In the genomic region with DNA sequence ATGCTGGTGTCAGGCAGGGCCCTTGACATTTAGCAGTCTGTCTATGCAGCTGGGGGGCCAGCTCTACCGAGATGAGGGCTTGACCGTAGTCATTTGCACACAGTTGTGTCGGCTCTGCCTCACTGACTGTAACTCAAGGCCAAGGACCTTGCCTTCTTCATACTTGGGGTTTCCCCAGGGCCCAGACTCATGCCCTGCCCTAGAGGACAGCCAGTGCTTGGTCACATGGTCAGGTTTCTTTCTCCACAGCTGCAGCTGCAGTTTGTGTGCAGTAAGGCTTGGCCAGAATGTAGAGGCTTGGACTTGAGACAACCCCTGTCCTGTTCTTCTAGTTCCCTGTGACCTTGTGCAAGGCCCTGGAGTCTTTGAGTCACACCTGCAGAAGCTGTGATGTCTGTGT, we compare ENCODE assay signal across 10 mouse cellular contexts.
A peak's percentile ranks its signal among the peaks of the same experiment; 100 is the strongest.
DNase-seq lines count a peak whose midpoint lies in the region; ATAC-seq lines count a peak whose summit lies in the region.
"Had no signal": no experiment of that assay in that cellular context is flagged by ENCODE, and none has a peak within 500 bp of the region (broad histone marks: within the 10 kb centered on the region; RNA-seq: fewer than 3 reads in every experiment).

No protein-coding gene starts in this region.

- no peak overlapping the region for H3K9ac ChIP-seq in stomach, embryonic 16.5 days (ENCODE audit: low read length)
- H3K9ac ChIP-seq in midbrain, embryonic 15.5 days, result no peak overlapping the region
- H3K9ac ChIP-seq: limb, embryonic 12.5 days had no signal

- peak; percentile 44; the same call in 1 of the 2 replicates for ATAC-seq in stomach, embryonic 16.5 days (ENCODE audit: insufficient read depth, low FRiP score)
- no peak for ATAC-seq in midbrain, embryonic 15.5 days (replicated peaks)

- no peaks in the 10 kb centered on the region for H3K27me3 ChIP-seq in stomach, embryonic 16.5 days (ENCODE audit: control insufficient read depth, insufficient read depth, low read length)
- H3K27me3 ChIP-seq in midbrain, embryonic 15.5 days (replicated peaks), result no peaks in the 10 kb centered on the region
- H3K27me3 ChIP-seq: limb, embryonic 12.5 days had no signal

- H3K36me3 ChIP-seq in stomach, embryonic 16.5 days (ENCODE audit: control insufficient read depth, insufficient read depth, low read length), result no peaks in the 10 kb centered on the region
- no peaks in the 10 kb centered on the region for H3K36me3 ChIP-seq in midbrain, embryonic 15.5 days (replicated peaks)
- H3K36me3 ChIP-seq: limb, embryonic 12.5 days had no signal

- H3K9me3 ChIP-seq in stomach, embryonic 16.5 days (replicated peaks; ENCODE audit: control insufficient read depth, low read length), result no peaks in the 10 kb centered on the region
- H3K9me3 ChIP-seq in midbrain, embryonic 15.5 days, result no peaks in the 10 kb centered on the region
- H3K9me3 ChIP-seq: limb, embryonic 12.5 days had no signal

- DNase-seq in heart, adult 11 months, result peak; percentile 98
- no peak for DNase-seq in heart, postnatal 25 days (ENCODE audit: low spot score)
- DNase-seq in testis, postnatal 14 days (ENCODE audit: low spot score), result peak; percentile 37
- DNase-seq in testis, postnatal 10 days (ENCODE audit: low spot score), result no peak
- peak; percentile 66 for DNase-seq in kidney, adult 9 months
- DNase-seq in lung, postnatal 14 days, result no peak
- DNase-seq: cerebellum, adult 11 months had no signal

- H3K4me1 ChIP-seq in stomach, embryonic 16.5 days (ENCODE audit: control insufficient read depth, insufficient read depth, low read length), result 0 out of 2 replicates have a peak, but pooled peaks cover 11% of the 10 kb centered on the region
- H3K4me1 ChIP-seq in midbrain, embryonic 15.5 days, result 0 out of 2 replicates have a peak, but pooled peaks cover 3% of the 10 kb centered on the region

- H3K4me3 ChIP-seq in stomach, embryonic 16.5 days (replicated peaks; ENCODE audit: low read length), result no peak overlapping the region
- H3K4me3 ChIP-seq in midbrain, embryonic 15.5 days, result no peak overlapping the region
- H3K4me3 ChIP-seq: limb, embryonic 12.5 days had no signal

- H3K4me2 ChIP-seq in stomach, embryonic 16.5 days (ENCODE audit: low read depth, low read length), result no peak overlapping the region
- H3K4me2 ChIP-seq in midbrain, embryonic 15.5 days, result no peak overlapping the region
- H3K4me2 ChIP-seq: limb, embryonic 12.5 days had no signal

- H3K27ac ChIP-seq in stomach, embryonic 16.5 days (ENCODE audit: low read length), result 0 out of 2 replicates have a peak overlapping the region, but pooled peaks have one; percentile 26
- no peak overlapping the region for H3K27ac ChIP-seq in midbrain, embryonic 15.5 days
- H3K27ac ChIP-seq: limb, embryonic 12.5 days had no signal

- intact Hi-C loops in heart, postnatal 25 days (cut with DNase I), result no loop called here

- WGBS in stomach, embryonic 16.5 days, result 77% methylated on average over 3 of the region's 3 CpGs
- WGBS in midbrain, embryonic 15.5 days, result 91% methylated on average over 3 of the region's 3 CpGs

Comparison
In these comparisons a context has a peak if more than half of its experiments do, and no peak if none do; other contexts are left out.
1. DNase-seq: peak in heart, adult 11 months (single experiment), testis, postnatal 14 days (single experiment) and kidney, adult 9 months (single experiment); none in heart, postnatal 25 days (single experiment), testis, postnatal 10 days (single experiment) and lung, postnatal 14 days (single experiment).